Mouse (Mus musculus) midbrain, embryonic 11.5 days (tissue): ENCODE data around the gene H13. TPM values are rescaled to one million over a fixed set of nuclear protein-coding genes. Genes with fewer than 3 reads are reported as not detected.

Source experiments
- ATAC-seq: fragments of 200-750 bp; cut with Nextera tagmentation; 2 replicates; pipeline ENCODE4 v1.8.0; 2017; ENCODE audit warnings: moderate TSS enrichment, moderate library complexity; ENCODE audit not compliant: low FRiP score
- DNase-seq: peaks from one replicate; pipeline ENCODE4 v3.0.0; 2015; ENCODE audit warnings: low spot score; ENCODE audit errors: missing footprints
- H3K27ac ChIP-seq: fragments of 300-500 bp; sonication (generic); 2 replicates; pipeline ENCODE4 v1.5.1; 2014; ENCODE audit warnings: low read depth, low read length
- H3K27me3 ChIP-seq: fragments of 300-500 bp; sonication (generic); 2 replicates; pipeline ENCODE4 v1.6.1; 2014; ENCODE audit warnings: mild to moderate bottlenecking, low read length, moderate library complexity, mixed read lengths; ENCODE audit not compliant: control insufficient read depth, insufficient read depth
- H3K36me3 ChIP-seq: fragments of 300-500 bp; sonication (generic); 2 replicates; pipeline ENCODE4 v1.6.1; 2014; ENCODE audit warnings: mild to moderate bottlenecking, low read length, moderate library complexity, mixed read lengths; ENCODE audit not compliant: control insufficient read depth, insufficient read depth
- H3K4me1 ChIP-seq: fragments of 300-500 bp; sonication (generic); 2 replicates; pipeline ENCODE4 v1.6.1; 2014; ENCODE audit warnings: low read length; ENCODE audit not compliant: control insufficient read depth, insufficient read depth
- H3K4me2 ChIP-seq: fragments of 300-500 bp; sonication (generic); 2 replicates; pipeline ENCODE4 v1.6.1; 2014; ENCODE audit warnings: mild to moderate bottlenecking, moderate library complexity
- H3K4me3 ChIP-seq: fragments of 300-500 bp; sonication (generic); 2 replicates; pipeline ENCODE4 v1.5.1; 2014; ENCODE audit warnings: low read depth, low read length
- H3K9ac ChIP-seq: fragments of 300-500 bp; sonication (generic); 2 replicates; pipeline ENCODE4 v1.6.1; 2014; ENCODE audit warnings: low read length
- H3K9me3 ChIP-seq: fragments of 300-500 bp; sonication (generic); 2 replicates; pipeline ENCODE4 v1.6.1; 2016; ENCODE audit warnings: low read length; ENCODE audit not compliant: control insufficient read depth
- WGBS: fragments of 180-500 bp; shearing (Covaris S2); extraction: QIAGEN DNeasy Blood & Tissue Kit; methylation state at CpG from one replicate; pipeline ENCODE4 v1.1.7; 2014; 5-methylcytosine and 5-hydroxymethylcytosine counted together
- polyA plus RNA-seq: library from polyadenylated mRNA; unstranded; fragments of >200 nt; fragmentation: Nextera tagmentation; extraction: Ambion mirVana; gene quantifications from 2 replicates; pipeline ENCODE4 v1.2.1, GENCODE M21; 2014

The H13 gene
- polyA plus RNA-seq, 1 experiment from 2014 or later = 119 TPM

DNA sequence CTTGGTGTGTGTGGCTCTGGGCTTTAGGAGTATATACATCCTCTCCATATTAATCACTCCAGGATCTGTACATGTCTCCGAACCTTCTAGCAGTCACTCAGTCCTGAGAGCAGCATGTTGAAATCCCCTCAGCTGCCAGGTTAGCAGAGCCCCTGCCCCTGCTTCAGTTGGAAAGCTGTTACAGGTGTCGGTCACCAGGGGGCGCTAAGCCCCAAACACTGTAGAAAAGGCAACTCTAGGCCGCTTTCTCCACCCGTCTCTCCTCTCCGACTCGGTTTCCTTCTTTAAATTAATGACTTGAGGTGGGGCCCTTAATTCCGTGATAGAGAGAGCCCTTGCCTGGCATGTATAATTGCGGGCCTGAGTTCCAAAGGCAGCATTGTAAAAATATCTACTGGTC is 24.0 kb downstream of the H13 start:
- Histone ChIP-seq H3K4me3 (no peak overlapping the region), H3K27ac (no peak overlapping the region), H3K4me2 (peak overlapping the region; percentile 22)

DNA sequence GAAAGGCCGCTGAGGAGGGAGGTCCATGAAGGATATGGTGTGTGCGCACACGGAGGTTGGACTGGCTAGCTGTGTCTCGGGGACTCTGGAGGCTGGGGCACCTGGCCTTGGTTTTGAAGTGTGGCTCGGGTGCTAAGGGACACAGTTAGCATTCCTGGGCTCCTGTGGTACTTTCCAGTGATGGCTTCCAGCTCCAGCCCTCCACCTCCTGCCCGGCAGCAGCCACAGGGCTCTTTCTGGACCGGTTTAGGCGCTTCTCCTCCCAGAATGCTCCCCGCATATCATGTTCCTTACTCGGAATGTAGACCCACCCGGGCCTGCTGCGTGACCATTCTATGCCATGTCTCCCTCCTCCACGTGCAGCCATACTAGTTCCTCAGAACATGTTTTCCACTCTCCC is 24.5 kb downstream of the H13 start:
- no peaks in the 10 kb centered on the region for H3K27me3 ChIP-seq
- H3K9ac ChIP-seq = peak overlapping the region; percentile 6; the same call in 1 of the 2 replicates
- peak overlapping the region; percentile 22 for H3K4me2 ChIP-seq
- peaks cover 8% of the 10 kb centered on the region for H3K36me3 ChIP-seq
- ATAC-seq (0 out of 2 replicates have a peak, but pooled peaks have one; percentile 19), DNase-seq (no peak)
- 88% methylated on average over 13 of the region's 13 CpGs for WGBS
- H3K4me3 ChIP-seq = 0 out of 2 replicates have a peak overlapping the region, but pooled peaks have one; percentile 3
- H3K4me1 ChIP-seq = no peaks in the 10 kb centered on the region
- peak overlapping the region; percentile 21; the same call in 1 of the 2 replicates for H3K27ac ChIP-seq
- no peaks in the 10 kb centered on the region for H3K9me3 ChIP-seq

More for the DNA sequence above, 24.0 kb downstream of the H13 start:
- Histone ChIP-seq H3K27me3 (no peaks in the 10 kb centered on the region), H3K9ac (peak overlapping the region; percentile 6; the same call in 1 of the 2 replicates), H3K4me1 (no peaks in the 10 kb centered on the region), H3K36me3 (peaks cover 12% of the 10 kb centered on the region), H3K9me3 (no peaks in the 10 kb centered on the region)
- 22% methylated on average over 9 of the region's 9 CpGs for WGBS
- DNase-seq (peak; percentile 94), ATAC-seq (peak; percentile 31)

DNA sequence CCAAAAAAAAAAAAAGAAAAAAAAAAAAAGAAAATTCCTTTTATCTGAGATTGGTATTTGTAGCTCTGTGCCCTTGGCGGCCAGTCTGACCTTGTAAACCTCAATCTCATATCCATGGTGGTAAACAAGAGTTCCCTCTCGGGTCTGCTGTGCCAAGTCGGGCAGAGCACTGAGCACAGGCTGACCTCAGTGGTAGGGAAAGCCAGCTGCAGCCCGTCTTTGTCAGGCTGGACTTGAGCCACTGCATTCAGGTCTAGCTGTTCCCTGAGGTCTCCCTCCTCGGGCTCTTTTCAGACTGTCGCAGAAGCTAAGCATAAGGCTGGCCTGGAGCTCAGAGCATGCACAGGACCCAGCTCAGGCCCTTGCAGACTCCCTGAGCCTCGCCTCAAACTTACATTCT is 25.4 kb downstream of the H13 start:
- WGBS = 86% methylated on average over 7 of the region's 7 CpGs
- Histone ChIP-seq H3K4me2 (no peak overlapping the region), H3K4me3 (no peak overlapping the region), H3K27ac (no peak overlapping the region), H3K36me3 (peaks cover 7% of the 10 kb centered on the region), H3K9ac (no peak overlapping the region), H3K4me1 (no peaks in the 10 kb centered on the region), H3K9me3 (no peaks in the 10 kb centered on the region), H3K27me3 (no peaks in the 10 kb centered on the region)
- no peak for ATAC-seq
- DNase-seq = no peak

DNA sequence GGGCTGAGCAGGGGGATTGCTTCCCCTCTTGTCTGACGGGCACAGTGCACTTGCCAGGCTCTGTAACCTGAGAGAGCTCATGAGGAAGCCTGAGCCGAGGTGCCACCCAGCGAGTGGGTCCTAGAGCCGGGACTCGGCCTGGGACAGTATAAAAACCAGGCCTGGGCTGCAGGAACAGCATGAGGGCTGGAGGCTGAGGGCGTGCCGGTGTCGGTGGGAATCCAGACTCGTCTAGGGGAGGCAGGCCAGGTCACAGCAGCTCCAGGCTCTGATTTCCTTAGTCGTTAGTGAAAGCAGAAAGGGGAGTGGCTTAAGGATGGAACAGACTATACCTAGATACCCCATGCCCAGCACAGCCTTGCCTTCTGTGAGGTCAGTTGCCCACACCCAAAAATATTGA is 26.8 kb downstream of the H13 start:
- Histone ChIP-seq H3K9ac (peak overlapping the region; percentile 52), H3K4me2 (no peak overlapping the region), H3K9me3 (no peaks in the 10 kb centered on the region), H3K36me3 (peaks cover 18% of the 10 kb centered on the region), H3K4me1 (no peaks in the 10 kb centered on the region), H3K4me3 (no peak overlapping the region), H3K27ac (no peak overlapping the region), H3K27me3 (no peaks in the 10 kb centered on the region)
- WGBS = 76% methylated on average over 10 of the region's 10 CpGs
- no peak for DNase-seq
- ATAC-seq = 0 out of 2 replicates have a peak, but pooled peaks have one; percentile 36

DNA sequence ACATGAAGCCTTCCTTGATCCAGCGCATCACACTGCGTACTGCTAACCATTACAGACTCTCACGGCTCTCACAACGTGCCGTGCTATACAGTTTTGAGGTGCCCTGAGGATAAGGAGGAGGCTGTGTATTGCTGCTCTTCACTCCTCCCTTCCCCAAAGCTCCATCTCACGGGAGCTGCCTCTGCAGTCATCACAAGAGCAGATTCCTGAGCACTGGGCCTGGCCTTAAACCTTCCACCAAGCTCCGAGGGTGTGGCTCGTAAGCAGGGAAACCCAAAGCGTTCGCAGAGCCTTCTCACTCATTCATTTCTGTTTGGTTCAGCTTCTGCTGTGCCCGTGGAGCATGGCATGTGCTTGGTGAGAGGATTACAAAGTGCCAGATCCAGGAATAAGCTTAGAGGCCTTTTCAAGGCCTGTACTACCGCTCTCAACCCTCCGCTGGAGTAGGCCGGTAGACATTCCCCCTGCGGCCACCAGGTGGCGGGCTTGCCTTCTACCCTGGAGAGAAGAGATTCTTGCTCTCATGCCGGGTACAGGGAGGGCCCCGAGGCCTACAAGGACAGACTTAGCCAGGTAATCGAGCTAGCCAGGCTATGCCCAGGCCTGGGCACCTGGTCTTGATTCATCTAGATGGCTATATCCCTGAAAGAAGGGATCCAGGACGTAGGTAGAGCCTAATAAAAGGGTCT is 27.4 kb downstream of the H13 start:
- 47% methylated on average over 20 of the region's 20 CpGs for WGBS

DNA sequence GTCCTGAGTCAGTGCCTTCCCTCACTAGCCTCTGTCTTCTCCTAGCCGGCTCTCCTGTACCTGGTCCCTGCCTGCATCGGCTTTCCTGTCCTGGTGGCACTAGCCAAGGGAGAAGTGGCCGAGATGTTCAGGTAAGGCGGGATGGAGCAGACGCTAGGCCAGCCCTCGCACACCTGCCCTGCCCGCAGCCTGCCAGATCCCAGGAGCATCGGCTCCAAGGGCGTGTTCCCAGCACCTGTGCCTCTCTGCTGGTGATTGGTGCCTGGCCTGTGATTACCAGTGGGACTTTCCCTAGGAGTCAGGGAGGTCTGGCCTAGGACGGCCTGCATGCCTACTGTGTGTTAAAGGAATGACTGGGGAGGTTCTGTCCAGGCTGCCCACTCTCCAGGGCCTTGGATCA is 30.9 kb downstream of the H13 start:
- Histone ChIP-seq H3K4me2 (no peak overlapping the region), H3K27me3 (no peaks in the 10 kb centered on the region), H3K9ac (no peak overlapping the region), H3K36me3 (peaks cover 38% of the 10 kb centered on the region), H3K4me3 (no peak overlapping the region), H3K9me3 (no peaks in the 10 kb centered on the region), H3K27ac (no peak overlapping the region), H3K4me1 (no peaks in the 10 kb centered on the region)
- 91% methylated on average over 10 of the region's 10 CpGs for WGBS
- DNase-seq = no peak
- no peak for ATAC-seq

More for the DNA sequence above, 27.4 kb downstream of the H13 start:
- H3K4me3 ChIP-seq = no peak overlapping the region
- H3K9ac ChIP-seq = peak overlapping the region; percentile 52
- peak; percentile 99 for DNase-seq
- H3K4me1 ChIP-seq = no peaks in the 10 kb centered on the region
- peak; percentile 69 for ATAC-seq
- H3K9me3 ChIP-seq = no peaks in the 10 kb centered on the region
- no peak overlapping the region for H3K4me2 ChIP-seq
- peaks cover 22% of the 10 kb centered on the region for H3K36me3 ChIP-seq
- H3K27ac ChIP-seq = peak overlapping the region; percentile 8; the same call in 1 of the 2 replicates
- H3K27me3 ChIP-seq = no peaks in the 10 kb centered on the region

DNA sequence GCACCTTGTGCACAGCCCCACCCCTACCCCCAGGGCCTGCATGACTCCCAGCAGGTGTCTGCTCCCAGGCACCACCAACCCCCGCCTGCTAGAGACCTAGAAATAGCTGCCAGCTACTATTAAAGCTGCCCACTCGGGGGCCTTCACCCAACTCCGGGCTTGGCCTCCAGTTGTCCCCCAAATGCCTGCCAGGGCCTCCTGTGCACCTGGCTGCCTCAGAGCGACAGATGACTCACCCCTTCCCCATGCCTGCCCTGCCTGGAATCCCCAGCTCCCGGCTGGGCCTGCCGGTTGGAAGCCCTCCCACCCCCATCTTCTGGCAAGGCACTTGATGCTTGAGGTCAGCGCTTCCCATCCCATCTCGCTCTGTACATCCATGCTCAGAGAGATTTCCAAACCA is 31.5 kb downstream of the H13 start:
- H3K9ac ChIP-seq = no peak overlapping the region
- H3K4me1 ChIP-seq = no peaks in the 10 kb centered on the region
- H3K4me3 ChIP-seq = no peak overlapping the region
- ATAC-seq (no peak), DNase-seq (no peak)
- H3K9me3 ChIP-seq = no peaks in the 10 kb centered on the region
- H3K27ac ChIP-seq = no peak overlapping the region
- WGBS = 86% methylated on average over 8 of the region's 8 CpGs
- peaks cover 39% of the 10 kb centered on the region for H3K36me3 ChIP-seq
- H3K4me2 ChIP-seq = no peak overlapping the region
- no peaks in the 10 kb centered on the region for H3K27me3 ChIP-seq

DNA sequence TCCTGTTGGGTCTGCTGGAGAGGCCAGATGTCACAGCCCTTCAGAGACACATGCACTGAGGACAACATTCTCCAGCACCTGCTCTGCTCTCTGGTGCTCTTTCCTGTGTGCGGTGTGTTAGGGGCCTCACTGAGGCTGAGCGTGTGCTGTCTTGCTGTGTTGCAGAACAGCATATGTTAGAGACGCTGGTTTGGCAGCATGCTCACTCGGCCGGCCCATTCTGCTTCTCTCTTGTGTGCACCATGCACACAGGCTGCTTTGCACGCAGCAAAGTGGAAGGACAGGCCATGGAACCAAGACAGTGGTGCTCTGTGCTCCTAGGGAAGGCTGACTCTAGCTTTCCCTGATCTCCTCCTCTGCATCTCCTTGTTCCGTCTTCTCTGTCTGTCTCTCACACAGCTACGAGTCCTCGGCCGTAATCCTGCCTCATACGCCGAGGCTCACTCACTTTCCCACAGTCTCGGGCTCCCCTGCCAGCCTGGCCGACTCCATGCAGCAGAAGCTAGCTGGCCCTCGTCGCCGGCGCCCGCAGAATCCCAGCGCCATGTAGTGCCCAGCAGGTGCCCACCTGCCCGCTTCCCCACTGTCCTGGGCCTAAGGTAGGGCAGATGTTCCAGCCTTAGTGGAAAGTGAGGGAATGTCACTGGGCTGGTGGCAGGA is 34.5 kb downstream of the H13 start:
- WGBS = 93% methylated on average over 21 of the region's 21 CpGs
- no peak overlapping the region for H3K9ac ChIP-seq
- no peak overlapping the region for H3K4me3 ChIP-seq
- H3K4me1 ChIP-seq = peaks cover 12% of the 10 kb centered on the region
- no peaks in the 10 kb centered on the region for H3K27me3 ChIP-seq
- H3K4me2 ChIP-seq = no peak overlapping the region
- no peak for ATAC-seq
- no peaks in the 10 kb centered on the region for H3K9me3 ChIP-seq
- peaks cover 35% of the 10 kb centered on the region for H3K36me3 ChIP-seq
- H3K27ac ChIP-seq = no peak overlapping the region
- no peak for DNase-seq

DNA sequence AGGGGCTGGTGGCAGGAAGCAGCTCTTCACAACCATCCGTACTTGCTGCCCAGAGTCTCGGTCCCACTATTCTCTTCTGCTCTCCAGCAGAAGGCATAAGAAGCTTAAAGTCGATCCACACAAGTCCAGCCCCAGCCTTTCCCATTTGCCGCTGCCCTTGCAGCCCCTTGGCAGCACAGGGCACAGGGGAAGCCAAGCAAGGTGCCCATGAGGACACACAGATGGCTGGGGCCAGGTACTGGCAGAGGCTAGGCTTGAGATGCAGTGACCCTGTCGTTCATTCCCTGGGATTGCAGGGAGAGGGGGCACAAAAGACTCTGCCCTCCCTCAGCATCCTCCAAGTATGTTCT is 35.0 kb downstream of the H13 start:
- no peak for DNase-seq
- Histone ChIP-seq H3K36me3 (peaks cover 35% of the 10 kb centered on the region), H3K4me3 (no peak overlapping the region), H3K9ac (no peak overlapping the region), H3K27me3 (no peaks in the 10 kb centered on the region), H3K4me1 (peaks cover 12% of the 10 kb centered on the region), H3K4me2 (no peak overlapping the region), H3K27ac (no peak overlapping the region), H3K9me3 (no peaks in the 10 kb centered on the region)
- ATAC-seq = no peak
- 85% methylated on average over 5 of the region's 5 CpGs for WGBS
